Mouse (Mus musculus): ENCODE results near the gene Cby3. TPM values are rescaled to one million over a fixed set of nuclear protein-coding genes. Genes with fewer than 3 reads are reported as not detected.

Gene Cby3
- total and polyA plus RNA-seq, 3 experiments: not detected

- no peak for DNase-seq (ENCODE audit: extremely low read depth)
- Histone ChIP-seq H3K79me2 (replicated peaks; ENCODE audit: control insufficient read depth, extremely low read depth, insufficient read depth, poor library complexity, severe bottlenecking) (peaks cover 24% of the 10 kb centered on the region), H3K4me1 (ENCODE audit: control insufficient read depth in 1 of 2, insufficient read depth in 2 of 2) (peaks cover 3 to 25% of the 10 kb centered on the region in 2 experiments; a peak in 3 of 4 replicates), H3K27me3 (replicated peaks) (peaks cover 11% of the 10 kb centered on the region), H3K4me2 (ENCODE audit: insufficient read depth, low read depth, poor library complexity, severe bottlenecking) (peak overlapping the region; percentile 94), H3K27ac (ENCODE audit: insufficient read depth, low read depth) (no peak overlapping the region; the same call in 1 of the 2 replicates), H3K36me3 (replicated peaks in 1 of 2; ENCODE audit: control insufficient read depth in 1 of 2, insufficient read depth in 1 of 2, low read length in 1 of 2) (peaks cover 6 to 23% of the 10 kb centered on the region in 2 experiments), H3K4me3 (replicated peaks in 1 of 3; ENCODE audit: low read depth in 2 of 3, low read length in 2 of 3, poor library complexity in 1 of 3) (peak overlapping the region; percentile 66 to 96 (median 91)), H3K9ac (ENCODE audit: insufficient read depth, low read depth) (peak overlapping the region; percentile 90), H3K9me3 (replicated peaks; ENCODE audit: low read length) (no peaks in the 10 kb centered on the region)
- TF ChIP-seq RAD21 (IDR thresholded peaks at IDR 0.05; ENCODE audit: low read depth, low read length): no peak
- TF ChIP-seq TBP (conservative IDR thresholded peaks at IDR 0.05; ENCODE audit: low read depth, low read length): no peak
- no peak for TF ChIP-seq ZC3H11A (IDR thresholded peaks at IDR 0.05; ENCODE audit: low read depth, low read length)
- TF ChIP-seq MAZ (IDR thresholded peaks at IDR 0.05; ENCODE audit: low read depth, low read length): no peak
- TF ChIP-seq JUND (conservative IDR thresholded peaks at IDR 0.05; ENCODE audit: low read depth, low read length): no peak
- TF ChIP-seq MAX (IDR thresholded peaks at IDR 0.05; ENCODE audit: low read length): no peak
- in situ Hi-C loops (cut with MboI; ENCODE audit: low pct_ligation_motif_present, low pct_unique_long_range_greater_than_20kb, low sequenced_read_pairs) (no loop called here), dilution Hi-C loops (cut with MboI; ENCODE audit: extremely low pct_ligation_motif_present, extremely low pct_unique_long_range_greater_than_20kb, low sequenced_read_pairs) (no loop called here)
Observed at GRCm38 (mm10) chr11:50376156-50376790, 22.0 kb downstream of the Cby3 start.

- Histone ChIP-seq H3K9ac (ENCODE audit: insufficient read depth, low read depth) (peak within 1 kb of the TSS; percentile 97), H3K4me1 (ENCODE audit: control insufficient read depth in 1 of 2, insufficient read depth in 2 of 2) (peaks cover 3 to 30% of the 10 kb centered on the region in 2 experiments; a peak in 3 of 4 replicates), H3K27ac (ENCODE audit: insufficient read depth, low read depth) (peak within 1 kb of the TSS; percentile 94), H3K27me3 (replicated peaks) (peaks cover 11% of the 10 kb centered on the region), H3K4me2 (ENCODE audit: insufficient read depth, low read depth, poor library complexity, severe bottlenecking) (peak within 1 kb of the TSS; percentile 94), H3K36me3 (replicated peaks in 1 of 2; ENCODE audit: control insufficient read depth in 1 of 2, insufficient read depth in 1 of 2, low read length in 1 of 2) (peaks cover 11 to 31% of the 10 kb centered on the region in 2 experiments), H3K9me3 (replicated peaks; ENCODE audit: low read length) (no peaks in the 10 kb centered on the region), H3K79me2 (replicated peaks; ENCODE audit: control insufficient read depth, extremely low read depth, insufficient read depth, poor library complexity, severe bottlenecking) (peaks cover 29% of the 10 kb centered on the region), H3K4me3 (replicated peaks in 1 of 3; ENCODE audit: low read depth in 2 of 3, low read length in 2 of 3, poor library complexity in 1 of 3) (peak within 1 kb of the TSS; percentile 66 to 96 (median 91))
- in situ Hi-C loops (cut with MboI; ENCODE audit: low pct_ligation_motif_present, low pct_unique_long_range_greater_than_20kb, low sequenced_read_pairs): no loop called here
- TF ChIP-seq TBP (conservative IDR thresholded peaks at IDR 0.05; ENCODE audit: low read depth, low read length): peak; percentile 98
- TF ChIP-seq POLR2A (IDR thresholded peaks at IDR 0.05; ENCODE audit: low read depth, low read length): peak; percentile 100
- no peak for TF ChIP-seq ZNF384 (IDR thresholded peaks at IDR 0.05; ENCODE audit: low read depth, low read length)
- peak; percentile 100 for DNase-seq (ENCODE audit: extremely low read depth)
- dilution Hi-C loops (cut with MboI; ENCODE audit: extremely low pct_ligation_motif_present, extremely low pct_unique_long_range_greater_than_20kb, low sequenced_read_pairs): no loop called here
Observed at GRCm38 (mm10) chr11:50376911-50377891, 22.9 kb downstream of the Cby3 start, which contains the start of gene Hnrnph1. Hnrnph1 (plus strand) TSS chr11:50376990.

All from CH12.LX (cell line).